Mouse (Mus musculus) layer of hippocampus, adult 6 months (tissue): ENCODE measurements around the gene Prdx2. TPM values are rescaled to one million over a fixed set of nuclear protein-coding genes. Genes with fewer than 3 reads are reported as not detected.

Experiments used
- long read RNA-seq, 2 experiments: library from polyadenylated mRNA; unstranded; transcript quantifications; one replicate each; pipeline ENCODE4 v2.0.0; 2019 to 2020
- microRNA-seq: library from miRNA; unstranded; fragments of <30 nt; microRNA quantifications from one replicate; pipeline ENCODE4 v1.2.0, GENCODE M21; 2020
- polyA plus RNA-seq: library from polyadenylated mRNA; unstranded; fragments of <200 nt; fragmentation: Nextera tagmentation; gene quantifications from 2 replicates; pipeline ENCODE4 v1.2.3, GENCODE M21; 2021

Gene Prdx2
- 688 and 751 TPM in 2 replicates for polyA plus RNA-seq
- long read RNA-seq, experiment 1, transcript Prdx2-203 (6 exons, 1,612 nt) = minor isoform, 102 of 756 reads
- long read RNA-seq, experiment 1, transcript Prdx2-201 (6 exons, 1,500 nt) = major isoform, 588 of 756 reads
- long read RNA-seq, experiment 1, transcript Prdx2-205 (2 exons, 549 nt) = minor isoform, 12 of 756 reads
- long read RNA-seq, experiment 1, transcript Prdx2-208 (5 exons, 1,175 nt) = minor isoform, 24 of 756 reads
- long read RNA-seq, experiment 1, partial matches to known transcripts = 18 of 756 reads
- long read RNA-seq, experiment 1, other reads (novel, unspliced or antisense) = 8 of 756 reads
- long read RNA-seq, experiment 2, transcript Prdx2-203 (6 exons, 1,612 nt) = minor isoform, 118 of 700 reads
- long read RNA-seq, experiment 2, transcript Prdx2-201 (6 exons, 1,500 nt) = major isoform, 543 of 700 reads
- long read RNA-seq, experiment 2, transcript Prdx2-208 (5 exons, 1,175 nt) = minor isoform, 19 of 700 reads
- long read RNA-seq, experiment 2, partial matches to known transcripts = 6 of 700 reads
- long read RNA-seq, experiment 2, other reads (novel, unspliced or antisense) = 10 of 700 reads

GRCm38 (mm10) chr8:84969241-84970134 is at the start of gene Prdx2, which contains the start of the genes Gm49661 and Rnaseh2a:
Gene Prdx2, plus strand, starts transcription at chr8:84969587.
Gene Gm49661, minus strand, starts transcription at chr8:84969433.
Gene Rnaseh2a, minus strand, starts transcription at chr8:84969767.

GRCm38 (mm10) chr8:84936962-84937546 is 32.3 kb upstream of the Prdx2 start, which contains the start of gene Mast1:
Gene Mast1, minus strand, starts transcription at chr8:84937359.

GRCm38 (mm10) chr8:84946528-84947240 is 22.7 kb upstream of the Prdx2 start, which contains the start of gene Rtbdn:
Gene Rtbdn, plus strand, starts transcription at chr8:84946991.

GRCm38 (mm10) chr8:84978248-84978940 is 9.0 kb downstream of the Prdx2 start, which contains the start of gene Junb:
Gene Junb, minus strand, starts transcription at chr8:84978718.

GRCm38 (mm10) chr8:84990349-84990748 is 21.0 kb downstream of the Prdx2 start, which contains the start of gene Hook2:
Gene Hook2, plus strand, starts transcription at chr8:84990603.

GRCm38 (mm10) chr8:85014431-85014830 is 45.0 kb downstream of the Prdx2 start, which contains the start of gene Best2:
Gene Best2, minus strand, starts transcription at chr8:85014531.

Small RNAs within 50 kb of the gene (microRNA-seq; reads per million reads assigned to microRNA genes)
- gene Gm24197 = not detected

Other genes starting within 250 kb of the Prdx2 start
- 0.44 and 0.90 TPM in 2 replicates for gene G430095P16Rik, start 246.6 kb upstream of the Prdx2 start, polyA plus RNA-seq
- gene Nfix, start 169.2 kb upstream of the Prdx2 start, polyA plus RNA-seq = 211 and 265 TPM in 2 replicates
- gene Dand5, start 146.8 kb upstream of the Prdx2 start, polyA plus RNA-seq = 14.6 and 16.6 TPM in 2 replicates
- 36.3 and 37.5 TPM in 2 replicates for gene Gadd45gip1, start 138.1 kb upstream of the Prdx2 start, polyA plus RNA-seq
- gene Rad23a, start 128.9 kb upstream of the Prdx2 start, polyA plus RNA-seq = 132 and 159 TPM in 2 replicates
- 92.3 and 126 TPM in 2 replicates for gene Calr, start 122.7 kb upstream of the Prdx2 start, polyA plus RNA-seq
- 21.3 and 22.2 TPM in 2 replicates for gene Farsa, start 112.6 kb upstream of the Prdx2 start, polyA plus RNA-seq
- gene Syce2, start 97.5 kb upstream of the Prdx2 start, polyA plus RNA-seq = 18.5 and 21.1 TPM in 2 replicates
- gene Gcdh, start 75.7 kb upstream of the Prdx2 start, polyA plus RNA-seq = 22.7 and 24.2 TPM in 2 replicates
- gene Klf1, start 67.7 kb upstream of the Prdx2 start, polyA plus RNA-seq = 0.15 and 0.30 TPM in 2 replicates
- gene Dnase2a, start 61.0 kb upstream of the Prdx2 start, polyA plus RNA-seq = 4.5 and 6.6 TPM in 2 replicates
- gene Mast1, start 32.2 kb upstream of the Prdx2 start, polyA plus RNA-seq = 11.2 and 18.3 TPM in 2 replicates
- gene Rtbdn, start 22.6 kb upstream of the Prdx2 start, polyA plus RNA-seq = 0.15 TPM in 1 of 2 replicates, not detected in the other
- gene Gm49661, start 154 bp upstream of the Prdx2 start, polyA plus RNA-seq = not detected in 2 replicates
- 45.5 and 52.3 TPM in 2 replicates for gene Rnaseh2a, start 180 bp downstream of the Prdx2 start, polyA plus RNA-seq
- 142 and 144 TPM in 2 replicates for gene Junb, start 9.1 kb downstream of the Prdx2 start, polyA plus RNA-seq
- 5.0 and 6.2 TPM in 2 replicates for gene Hook2, start 21.0 kb downstream of the Prdx2 start, polyA plus RNA-seq
- 0.09 TPM in 1 of 2 replicates, not detected in the other for gene Best2, start 44.9 kb downstream of the Prdx2 start, polyA plus RNA-seq
- gene Asna1, start 55.7 kb downstream of the Prdx2 start, polyA plus RNA-seq = 31.7 and 41.1 TPM in 2 replicates
- 71.1 and 83.3 TPM in 2 replicates for gene Trir, start 57.2 kb downstream of the Prdx2 start, polyA plus RNA-seq
- gene Tnpo2, start 67.3 kb downstream of the Prdx2 start, polyA plus RNA-seq = 24.3 and 26.5 TPM in 2 replicates
- 13.4 and 14.1 TPM in 2 replicates for gene Fbxw9, start 90.5 kb downstream of the Prdx2 start, polyA plus RNA-seq
- not detected in 2 replicates for gene Gm5741, start 98.4 kb downstream of the Prdx2 start, polyA plus RNA-seq
- 63.7 and 73.4 TPM in 2 replicates for gene Dhps, start 102.2 kb downstream of the Prdx2 start, polyA plus RNA-seq
- gene Wdr83os, start 111.2 kb downstream of the Prdx2 start, polyA plus RNA-seq = 140 and 142 TPM in 2 replicates
- gene Wdr83, start 111.7 kb downstream of the Prdx2 start, polyA plus RNA-seq = 35.6 and 36.8 TPM in 2 replicates
- gene Man2b1, start 113.7 kb downstream of the Prdx2 start, polyA plus RNA-seq = 20.7 and 26.6 TPM in 2 replicates
- 1.4 and 1.6 TPM in 2 replicates for gene Zfp791, start 153.5 kb downstream of the Prdx2 start, polyA plus RNA-seq
- not detected in 2 replicates for gene Cks1brt, start 182.3 kb downstream of the Prdx2 start, polyA plus RNA-seq